Mouse (Mus musculus) CH12.LX (cell line): ENCODE data around the gene Lonp1. TPM values are rescaled to one million over a fixed set of nuclear protein-coding genes. Genes with fewer than 3 reads are reported as not detected.
"Not testable (repeated sequence)": the region's sequence is repeated elsewhere in the genome, so short reads cannot be mapped to it uniquely, and the experiment has no call there.

Experiments
- DNase-seq: peaks from one replicate; pipeline ENCODE4 v3.0.0-alpha.2; 2013; ENCODE audit errors: extremely low read depth
- H3K27ac ChIP-seq: 2 replicates; pipeline ENCODE4 v1.5.1; 2012; ENCODE audit warnings: low read depth, mild to moderate bottlenecking, control low read depth, moderate library complexity; ENCODE audit not compliant: insufficient read depth
- H3K27me3 ChIP-seq: replicated peaks from 2 replicates; pipeline ENCODE3; 2012; ENCODE audit warnings: inconsistent platforms
- H3K36me3 ChIP-seq, 2 experiments: replicated peaks in 1 of 2; 2 replicates each; pipeline versions ENCODE3 to v1.6.1; 2012; ENCODE audit warnings: inconsistent platforms in 1 of 2, low read length in 1 of 2, mild to moderate bottlenecking in 1 of 2, mixed read lengths in 1 of 2, moderate library complexity in 1 of 2; ENCODE audit not compliant: control insufficient read depth in 1 of 2, insufficient read depth in 1 of 2
- H3K4me1 ChIP-seq, 2 experiments: 2 replicates each; pipeline ENCODE4 v1.6.1; 2012; ENCODE audit warnings: inconsistent platforms in 1 of 2, moderate library complexity in 1 of 2; ENCODE audit not compliant: insufficient read depth in 2 of 2, control insufficient read depth in 1 of 2
- H3K4me2 ChIP-seq: 2 replicates; pipeline ENCODE4 v1.6.1; 2012; ENCODE audit warnings: low read depth, mild to moderate bottlenecking, control low read depth; ENCODE audit not compliant: poor library complexity, insufficient read depth, severe bottlenecking
- H3K4me3 ChIP-seq, 3 experiments: fragments of 150-350 bp in 1 of 3; sonication (generic) in 1 of 3; replicated peaks in 1 of 3; 2 replicates each; pipeline versions ENCODE3 to v1.5.1; 2011 to 2012; ENCODE audit warnings: low read depth in 2 of 3, low read length in 2 of 3, mild to moderate bottlenecking in 2 of 3, moderate library complexity in 2 of 3, control low read depth in 1 of 3, improper control_type of control experiment in 1 of 3, inconsistent platforms in 1 of 3, mixed read lengths in 1 of 3; ENCODE audit not compliant: poor library complexity in 1 of 3
- H3K79me2 ChIP-seq: replicated peaks from 2 replicates; pipeline ENCODE4 v1.6.1; 2012; ENCODE audit warnings: mild to moderate bottlenecking, moderate library complexity; ENCODE audit not compliant: control insufficient read depth, poor library complexity, insufficient read depth, severe bottlenecking; ENCODE audit errors: extremely low read depth
- H3K9ac ChIP-seq: 2 replicates; pipeline ENCODE4 v1.6.1; 2012; ENCODE audit warnings: low read depth, mild to moderate bottlenecking, control low read depth, moderate library complexity; ENCODE audit not compliant: insufficient read depth
- H3K9me3 ChIP-seq: replicated peaks from 2 replicates; pipeline ENCODE3; 2012; ENCODE audit warnings: low read length, inconsistent platforms, mixed read lengths
- BHLHE40 ChIP-seq: IDR thresholded peaks from 2 replicates; pipeline ENCODE4 v1.6.1; 2011; ENCODE audit warnings: mild to moderate bottlenecking, low read depth, low read length, improper control_type of control experiment
- CHD1 ChIP-seq: IDR thresholded peaks from 2 replicates; pipeline ENCODE4 v1.6.1; 2012; ENCODE audit warnings: low read depth, low read length, improper control_type of control experiment, inconsistent platforms
- ELF1 ChIP-seq: IDR thresholded peaks from 2 replicates; pipeline ENCODE4 v1.6.1; 2014; ENCODE audit warnings: low read depth, mild to moderate bottlenecking, inconsistent platforms, low read length, improper control_type of control experiment
- EP300 ChIP-seq: IDR thresholded peaks from 2 replicates; pipeline ENCODE4 v1.6.1; 2011; ENCODE audit warnings: low read length, improper control_type of control experiment
- ETS1 ChIP-seq: conservative IDR thresholded peaks from 2 replicates; pipeline ENCODE4 v1.6.1; 2012; ENCODE audit warnings: low read depth, mild to moderate bottlenecking, inconsistent platforms, low read length, improper control_type of control experiment, moderate library complexity
- IRF4 ChIP-seq: IDR thresholded peaks from 2 replicates; pipeline ENCODE4 v1.6.1; 2014; ENCODE audit warnings: low read depth, mild to moderate bottlenecking, inconsistent platforms, low read length, improper control_type of control experiment
- JUN ChIP-seq: IDR thresholded peaks from 2 replicates; pipeline ENCODE4 v1.6.1; 2011; ENCODE audit warnings: low read depth, mild to moderate bottlenecking, low read length, improper control_type of control experiment, moderate library complexity; ENCODE audit not compliant: insufficient read depth
- JUND ChIP-seq: conservative IDR thresholded peaks from 2 replicates; pipeline ENCODE4 v1.6.1; 2011; ENCODE audit warnings: low read depth, low read length, improper control_type of control experiment
- KAT2A ChIP-seq: IDR thresholded peaks from 2 replicates; pipeline ENCODE4 v1.6.1; 2012; ENCODE audit warnings: low read length, improper control_type of control experiment, inconsistent platforms; ENCODE audit not compliant: insufficient replicate concordance
- MAFK ChIP-seq: IDR thresholded peaks from 2 replicates; pipeline ENCODE4 v1.6.1; 2011; ENCODE audit warnings: low read length, improper control_type of control experiment; ENCODE audit not compliant: insufficient replicate concordance
- MAZ ChIP-seq: IDR thresholded peaks from 2 replicates; pipeline ENCODE4 v1.6.1; 2012; ENCODE audit warnings: low read depth, mild to moderate bottlenecking, inconsistent platforms, low read length, improper control_type of control experiment, moderate library complexity
- MEF2A ChIP-seq: IDR thresholded peaks from 2 replicates; pipeline ENCODE4 v1.6.1; 2014; ENCODE audit warnings: low read depth, mild to moderate bottlenecking, inconsistent platforms, low read length, improper control_type of control experiment, borderline replicate concordance
- MXI1 ChIP-seq: IDR thresholded peaks from 2 replicates; pipeline ENCODE4 v1.6.1; 2011; ENCODE audit warnings: mild to moderate bottlenecking, low read depth, low read length, improper control_type of control experiment
- MYC ChIP-seq: IDR thresholded peaks from 2 replicates; pipeline ENCODE4 v1.6.1; 2011; ENCODE audit warnings: low read depth, mild to moderate bottlenecking, improper control_type of control experiment, low read length
- NELFE ChIP-seq: IDR thresholded peaks from 2 replicates; pipeline ENCODE4 v1.6.1; 2011; ENCODE audit warnings: low read depth, low read length, improper control_type of control experiment
- NRF1 ChIP-seq: IDR thresholded peaks from 2 replicates; pipeline ENCODE4 v1.6.1; 2014; ENCODE audit warnings: low read depth, mild to moderate bottlenecking, inconsistent platforms, low read length, improper control_type of control experiment, moderate library complexity
- PAX5 ChIP-seq: IDR thresholded peaks from 2 replicates; pipeline ENCODE4 v1.6.1; 2012; ENCODE audit warnings: low read length, inconsistent platforms, mixed read lengths
- POLR2A ChIP-seq: IDR thresholded peaks from 2 replicates; pipeline ENCODE4 v1.6.1; 2011; ENCODE audit warnings: low read depth, mild to moderate bottlenecking, improper control_type of control experiment, low read length
- POLR2AphosphoS2 ChIP-seq: IDR thresholded peaks from 2 replicates; pipeline ENCODE4 v1.6.1; 2011; ENCODE audit warnings: low read depth, low read length, improper control_type of control experiment
- RCOR1 ChIP-seq: conservative IDR thresholded peaks from 2 replicates; pipeline ENCODE4 v1.6.1; 2012; ENCODE audit warnings: low read depth, mild to moderate bottlenecking, inconsistent platforms, low read length, improper control_type of control experiment
- SIN3A ChIP-seq: IDR thresholded peaks from 2 replicates; pipeline ENCODE4 v1.6.1; 2012; ENCODE audit warnings: low read length, improper control_type of control experiment, inconsistent platforms
- SMC3 ChIP-seq: IDR thresholded peaks from 2 replicates; pipeline ENCODE4 v1.6.1; 2011; ENCODE audit warnings: low read depth, low read length, improper control_type of control experiment
- TBP ChIP-seq: conservative IDR thresholded peaks from 2 replicates; pipeline ENCODE4 v1.6.1; 2011; ENCODE audit warnings: low read depth, low read length, improper control_type of control experiment
- TCF12 ChIP-seq: IDR thresholded peaks from 2 replicates; pipeline ENCODE4 v1.6.1; 2014; ENCODE audit warnings: low read depth, mild to moderate bottlenecking, inconsistent platforms, low read length, improper control_type of control experiment
- UBTF ChIP-seq: IDR thresholded peaks from 2 replicates; pipeline ENCODE4 v1.6.1; 2012; ENCODE audit warnings: low read depth, mild to moderate bottlenecking, inconsistent platforms, low read length, improper control_type of control experiment, moderate library complexity
- USF1 ChIP-seq: IDR thresholded peaks from 2 replicates; pipeline ENCODE4 v1.6.1; 2014; ENCODE audit warnings: low read depth, mild to moderate bottlenecking, inconsistent platforms, low read length, improper control_type of control experiment
- ZC3H11A ChIP-seq: IDR thresholded peaks from 2 replicates; pipeline ENCODE4 v1.6.1; 2012; ENCODE audit warnings: low read depth, mild to moderate bottlenecking, inconsistent platforms, low read length, improper control_type of control experiment
- ZMIZ1 ChIP-seq: IDR thresholded peaks from 2 replicates; pipeline ENCODE4 v1.6.1; 2012; ENCODE audit warnings: low read depth, mild to moderate bottlenecking, inconsistent platforms, low read length, improper control_type of control experiment
- dilution Hi-C: fragments of 300-500 bp; cut with MboI; formaldehyde crosslinking; loops from 2 replicates; pipeline ENCODE4 v1.14.3; 2020; ENCODE audit warnings: low sequenced_read_pairs; ENCODE audit not compliant: extremely low pct_unique_long_range_greater_than_20kb, extremely low pct_ligation_motif_present
- in situ Hi-C: fragments of 300-500 bp; cut with MboI; formaldehyde crosslinking; loops from 3 replicates; pipeline ENCODE4 v1.14.3; 2019; ENCODE audit warnings: low sequenced_read_pairs, low pct_ligation_motif_present, low pct_unique_long_range_greater_than_20kb, mixed read lengths
- polyA plus RNA-seq: library from polyadenylated mRNA; unstranded; fragments of >175 nt; gene quantifications from 2 replicates; pipeline ENCODE4 v1.2.1, GENCODE M21; 2012; ENCODE audit warnings: low read depth; ENCODE audit not compliant: insufficient read length
- total RNA-seq, 2 experiments: library from RNA; depleted of rRNA; stranded (reverse); fragments of 300-350 nt in 1 of 2; fragments of >200 nt in 1 of 2; gene quantifications; 2 replicates each; pipeline ENCODE4 v1.2.3; 2012 to 2014

The Lonp1 gene
- total and polyA plus RNA-seq, 3 experiments: 69.6 to 151 (median 99.4) TPM

DNA sequence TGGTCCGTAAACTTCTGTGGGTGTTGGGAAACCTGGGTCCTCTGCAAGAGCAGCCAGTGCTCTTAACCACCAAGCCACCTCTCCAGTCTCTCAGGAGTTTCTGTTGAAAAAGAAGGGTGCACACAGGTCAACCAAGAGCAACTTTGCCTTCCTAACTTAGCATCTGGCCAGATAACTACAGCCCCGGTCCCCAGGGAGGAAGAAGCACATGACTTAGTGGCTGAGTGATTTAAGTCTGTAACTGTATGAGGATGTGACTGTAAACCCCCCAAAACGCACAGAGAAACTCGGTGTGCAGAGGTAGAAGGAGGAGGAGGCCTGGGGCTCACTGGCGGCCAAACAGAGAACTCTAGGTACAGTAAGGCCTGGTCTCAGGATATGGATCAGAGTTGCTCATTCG, 7.3 kb upstream of the Lonp1 start:
- H3K4me2 ChIP-seq: no peak overlapping the region
- H3K4me3 ChIP-seq: no peak overlapping the region
- in situ Hi-C loops: no loop called here
- no peak overlapping the region for H3K27ac ChIP-seq
- peak; percentile 62 for TF ChIP-seq BHLHE40
- TF ChIP-seq MEF2A: no peak
- TF ChIP-seq EP300: no peak
- no peak for TF ChIP-seq MAFK
- TF ChIP-seq, all 38 proteins: peak for 1
- no peaks in the 10 kb centered on the region for H3K36me3 ChIP-seq
- peak; percentile 73 for DNase-seq
- peaks cover 7% of the 10 kb centered on the region; the same call in 1 of the 2 replicates for H3K79me2 ChIP-seq
- no peaks in the 10 kb centered on the region for H3K27me3 ChIP-seq
- H3K9ac ChIP-seq: no peak overlapping the region
- H3K4me1 ChIP-seq: peaks cover 11 to 40% of the 10 kb centered on the region in 2 experiments
- dilution Hi-C loops: no loop called here
- H3K9me3 ChIP-seq: no peaks in the 10 kb centered on the region

DNA sequence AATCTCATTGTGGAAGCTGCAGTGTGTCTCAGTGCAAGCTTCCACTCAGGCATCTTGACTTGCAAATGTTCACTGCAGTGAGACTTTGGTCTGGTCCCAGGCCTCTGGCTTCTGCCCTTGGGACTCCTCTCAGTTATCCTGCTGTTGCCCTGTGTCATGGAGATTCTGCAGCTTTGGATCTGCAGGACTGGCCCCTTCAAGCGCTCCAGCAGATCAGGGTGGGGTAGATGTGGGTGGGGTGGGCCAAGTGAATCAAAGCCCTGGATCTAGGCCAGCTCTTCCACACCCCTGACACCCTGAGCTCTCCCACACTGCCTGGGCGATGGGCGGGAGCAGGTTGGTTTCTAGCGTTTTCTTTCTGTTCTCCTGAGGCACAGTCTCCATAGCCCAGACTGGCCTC, 5.1 kb upstream of the Lonp1 start:
- no peak for DNase-seq

DNA sequence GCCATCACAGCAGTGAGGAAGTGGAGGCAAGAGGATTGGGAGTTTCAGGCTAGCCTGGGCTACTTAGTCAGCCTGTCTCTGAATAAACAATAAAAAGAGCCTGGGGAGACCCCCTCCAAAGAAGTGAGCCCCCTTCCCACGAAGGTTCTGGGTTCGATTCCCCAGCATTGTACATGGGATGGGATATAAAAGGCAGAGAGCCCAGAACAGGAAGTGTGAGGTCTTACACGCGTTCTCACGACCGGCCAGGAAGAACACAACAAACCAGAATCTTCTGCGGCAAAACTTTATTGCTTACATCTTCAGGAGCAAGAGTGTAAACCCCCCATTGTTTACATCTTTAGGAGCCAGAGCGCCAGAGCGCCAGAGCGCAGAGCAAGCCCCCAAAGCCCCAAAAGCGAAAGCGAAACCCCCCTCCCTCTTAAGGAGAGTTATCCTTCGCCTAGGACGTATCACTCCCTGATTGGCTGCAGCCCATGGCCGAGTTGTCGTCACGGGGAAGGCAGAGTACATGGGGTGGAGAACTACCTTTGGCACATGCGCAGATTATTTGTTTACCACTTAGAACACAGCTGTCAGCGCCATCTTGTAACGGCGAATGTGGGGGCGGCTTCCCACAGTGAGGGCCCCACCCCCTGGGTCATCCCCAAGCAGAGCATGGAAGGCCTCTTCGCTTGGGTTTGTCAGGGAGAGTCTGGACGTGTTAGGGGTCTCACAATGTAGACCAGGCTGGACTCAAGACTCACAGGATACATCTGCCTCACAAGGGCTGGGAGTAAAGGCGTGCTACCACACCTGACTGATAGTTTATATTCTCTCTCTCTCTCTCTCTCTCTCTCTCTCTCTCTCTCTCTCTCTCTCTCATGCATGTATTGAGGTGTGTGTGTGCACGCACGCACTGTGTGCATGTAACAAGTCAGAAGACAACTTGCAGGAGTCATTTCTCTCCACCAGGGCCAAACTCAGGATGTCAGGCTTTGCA, 3.4 kb upstream of the Lonp1 start:
- dilution Hi-C loops, in situ Hi-C loops, H3K27me3 ChIP-seq, H3K36me3 ChIP-seq, H3K9me3 ChIP-seq: not testable (repeated sequence)
- Histone ChIP-seq H3K27ac (peak overlapping the region; percentile 84), H3K4me3 (peak overlapping the region; percentile 61 to 93 (median 76)), H3K9ac (peak overlapping the region; percentile 99), H3K4me2 (peak overlapping the region; percentile 73), H3K4me1 (peaks cover 18 to 67% of the 10 kb centered on the region in 2 experiments), H3K79me2 (peaks cover 21% of the 10 kb centered on the region)
- DNase-seq: peak; percentile 71
- peak; percentile 66 for TF ChIP-seq IRF4
- peak; percentile 64; the same call in 1 of the 2 replicates for TF ChIP-seq ELF1
- 0 out of 2 replicates have a peak, but pooled peaks have one; percentile 10 for TF ChIP-seq RCOR1
- TF ChIP-seq TBP: peak; percentile 67; the same call in 1 of the 2 replicates
- TF ChIP-seq NELFE: peak; percentile 34; the same call in 1 of the 2 replicates
- peak; percentile 72 for TF ChIP-seq NRF1
- peak; percentile 60; the same call in 1 of the 2 replicates for TF ChIP-seq CHD1
- TF ChIP-seq POLR2A: peak; percentile 71
- TF ChIP-seq MAZ: peak; percentile 30; the same call in 1 of the 2 replicates
- peak; percentile 64 for TF ChIP-seq MXI1
- TF ChIP-seq ZMIZ1: 0 out of 2 replicates have a peak, but pooled peaks have one; percentile 18
- TF ChIP-seq JUND: 0 out of 2 replicates have a peak, but pooled peaks have one; percentile 40
- peak; percentile 76 for TF ChIP-seq SIN3A
- peak; percentile 36; the same call in 1 of the 2 replicates for TF ChIP-seq MYC
- 0 out of 2 replicates have a peak, but pooled peaks have one; percentile 47 for TF ChIP-seq TCF12

More for the DNA sequence above, 5.1 kb upstream of the Lonp1 start:
- no peak overlapping the region for H3K27ac ChIP-seq
- no peak overlapping the region for H3K4me3 ChIP-seq
- no peak overlapping the region for H3K9ac ChIP-seq
- dilution Hi-C loops: no loop called here
- TF ChIP-seq SMC3 (no peak), ELF1 (no peak), KAT2A (no peak), ETS1 (no peak), BHLHE40 (no peak), POLR2AphosphoS2 (no peak), JUN (no peak), TBP (no peak), ZC3H11A (no peak), UBTF (no peak), PAX5 (no peak), USF1 (no peak)
- TF ChIP-seq, all 38 proteins: peak for 0
- H3K79me2 ChIP-seq: peaks cover 7% of the 10 kb centered on the region; the same call in 1 of the 2 replicates
- in situ Hi-C loops: no loop called here
- H3K27me3 ChIP-seq: no peaks in the 10 kb centered on the region
- H3K4me2 ChIP-seq: no peak overlapping the region
- H3K9me3 ChIP-seq: no peaks in the 10 kb centered on the region
- peaks cover 0 to 2% of the 10 kb centered on the region in 2 experiments for H3K36me3 ChIP-seq
- H3K4me1 ChIP-seq: peaks cover 14 to 56% of the 10 kb centered on the region in 2 experiments
